Mouse (Mus musculus) retina, embryonic 14.5 days (tissue): ENCODE data around the gene Abca4.
"Not testable (repeated sequence)": the region's sequence is repeated elsewhere in the genome, so short reads cannot be mapped to it uniquely, and the experiment has no call there.

Experiments used
- DNase-seq: peaks from one replicate; pipeline ENCODE4 v3.0.0-alpha.2; 2015; ENCODE audit warnings: low spot score

Gene Abca4

GRCm38 (mm10) chr3:122058439-122059198 lies 14.4 kb downstream of the Abca4 start:
- no peak for DNase-seq

GRCm38 (mm10) chr3:122062586-122062985 lies 18.3 kb downstream of the Abca4 start:
- no peak for DNase-seq

DNA sequence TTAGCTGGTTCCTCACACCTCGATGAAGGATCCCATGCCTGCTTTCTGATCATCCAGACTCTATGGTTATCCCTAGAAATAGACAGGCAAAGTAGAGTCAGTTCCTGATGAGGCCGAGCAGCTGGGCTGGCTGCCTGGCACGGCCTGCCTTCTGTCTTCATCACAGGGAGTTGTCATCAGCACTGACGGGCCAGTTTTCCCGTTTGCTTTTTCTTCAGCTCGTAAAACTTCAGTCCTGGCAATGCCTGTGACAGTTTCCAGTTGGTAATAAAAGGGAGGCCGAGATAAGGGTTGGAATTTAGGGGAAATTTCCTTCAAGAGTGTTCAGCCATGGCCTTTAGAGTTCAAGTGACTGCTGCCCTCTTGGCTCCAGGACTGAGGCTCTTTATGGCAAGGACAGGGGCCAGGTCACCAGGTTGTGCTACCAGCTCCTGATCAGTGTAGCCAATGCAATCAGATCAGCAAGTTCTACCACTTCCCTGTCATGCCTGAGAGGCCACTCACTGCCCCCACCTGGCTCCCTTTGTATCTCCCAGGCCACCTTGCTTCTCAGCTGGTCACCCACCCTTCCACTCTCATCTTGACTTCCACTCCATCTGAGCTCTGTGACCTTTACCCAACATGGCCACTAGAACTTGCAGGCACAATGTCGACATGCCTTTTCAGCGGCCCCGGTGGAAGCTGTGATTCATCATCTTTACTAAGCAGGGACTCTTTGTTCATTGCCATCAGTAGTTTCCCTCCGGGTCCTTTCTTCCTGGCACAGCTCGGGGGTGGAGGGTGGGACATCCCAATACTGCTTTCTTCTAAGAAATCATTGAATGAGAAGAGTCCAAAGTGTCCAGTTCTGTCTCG lies 20.5 kb downstream of the Abca4 start:
- no peak for DNase-seq

GRCm38 (mm10) chr3:122071769-122072168 lies 27.5 kb downstream of the Abca4 start:
- DNase-seq, result no peak

DNA sequence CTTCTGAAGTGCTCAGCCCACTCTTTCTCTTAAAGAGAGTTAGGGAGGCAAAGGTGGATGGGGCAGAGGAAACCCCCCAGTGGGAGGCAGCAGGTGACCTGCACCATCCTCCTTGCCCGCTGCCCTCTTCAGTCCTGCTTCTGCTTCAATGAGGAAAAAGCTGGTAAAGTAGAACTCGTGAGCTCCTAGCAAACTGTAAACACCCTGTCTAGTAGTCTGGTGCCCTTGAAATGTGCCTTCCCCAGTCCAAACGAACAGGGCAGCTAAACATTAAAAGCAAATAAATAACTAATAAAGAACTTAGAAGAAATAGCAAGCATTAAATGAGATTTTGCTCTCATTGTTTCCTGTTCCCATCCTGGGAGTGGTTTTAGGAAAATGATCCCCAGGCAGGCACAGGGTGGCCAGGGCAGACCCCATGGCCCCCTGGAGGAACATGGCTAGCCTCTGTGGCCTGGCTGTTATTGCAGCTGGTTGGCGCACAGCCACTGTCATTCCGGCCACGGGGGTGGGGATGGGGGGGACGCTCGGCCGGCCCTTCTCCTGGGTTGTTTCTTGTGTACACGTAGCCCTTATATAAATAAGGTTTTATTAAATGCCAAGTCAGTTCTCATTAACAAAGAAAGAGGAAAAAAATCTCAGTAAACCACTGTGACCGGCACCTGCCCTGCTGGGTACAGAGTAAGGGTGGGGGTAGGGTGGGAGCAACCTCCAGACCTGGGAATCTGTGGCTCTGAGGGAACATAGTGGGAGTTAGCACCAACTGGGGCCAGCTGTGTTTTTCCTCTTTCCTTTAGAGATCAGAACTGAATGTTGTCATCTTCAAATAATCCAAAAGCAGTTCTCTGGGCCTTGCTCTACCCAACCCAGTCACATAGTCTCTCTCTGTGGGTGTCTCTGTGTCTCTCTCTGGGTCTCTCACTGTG lies 28.7 kb downstream of the Abca4 start:
- DNase-seq, result no peak

- no peak for DNase-seq
Measured at GRCm38 (mm10) chr3:122073595-122073994, 29.4 kb downstream of the Abca4 start.

DNA sequence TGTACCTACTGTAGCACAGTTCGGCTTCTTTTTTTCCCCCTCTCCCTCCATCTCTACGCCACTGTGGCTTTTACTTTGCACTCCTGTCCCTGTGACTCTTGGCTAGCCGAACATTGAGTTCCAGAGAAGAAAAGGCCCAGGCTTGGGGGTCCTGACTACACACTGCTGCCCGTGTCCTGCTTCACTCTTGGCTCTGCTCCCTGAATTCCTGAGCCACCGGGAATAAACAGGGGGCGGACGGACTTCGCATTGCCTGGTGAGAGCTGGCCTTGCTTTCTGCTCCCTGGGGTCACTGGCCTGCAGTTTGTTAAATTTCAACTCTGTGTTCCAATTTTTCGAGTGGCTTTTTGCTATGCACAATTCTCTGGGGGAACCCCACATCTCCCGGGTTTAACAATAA lies 30.1 kb downstream of the Abca4 start:
- no peak for DNase-seq

GRCm38 (mm10) chr3:122078141-122078540 lies 33.9 kb downstream of the Abca4 start:
- no peak for DNase-seq

DNA sequence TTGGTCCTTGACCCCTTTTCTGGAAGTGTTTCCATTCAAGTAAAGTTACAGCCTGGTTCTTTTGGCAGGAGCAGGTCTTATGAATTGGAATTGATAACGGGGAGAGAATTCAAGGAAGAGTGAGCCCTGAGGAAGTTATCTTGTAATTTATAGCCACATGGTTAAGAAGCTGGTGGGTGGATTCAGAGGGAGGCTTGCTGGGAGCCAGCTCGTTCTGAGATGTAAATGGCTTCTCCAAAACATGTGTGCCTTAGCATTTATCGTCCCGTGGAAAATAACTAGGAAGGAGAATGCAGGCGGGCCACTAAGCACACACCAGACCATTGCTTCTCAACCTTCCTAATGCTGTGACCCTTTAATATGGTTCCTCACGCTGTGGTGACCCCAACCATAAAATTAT lies 34.9 kb downstream of the Abca4 start:
- DNase-seq, result no peak

- DNase-seq, result not testable (repeated sequence)
Measured at GRCm38 (mm10) chr3:122081634-122082033, 37.4 kb downstream of the Abca4 start.

DNA sequence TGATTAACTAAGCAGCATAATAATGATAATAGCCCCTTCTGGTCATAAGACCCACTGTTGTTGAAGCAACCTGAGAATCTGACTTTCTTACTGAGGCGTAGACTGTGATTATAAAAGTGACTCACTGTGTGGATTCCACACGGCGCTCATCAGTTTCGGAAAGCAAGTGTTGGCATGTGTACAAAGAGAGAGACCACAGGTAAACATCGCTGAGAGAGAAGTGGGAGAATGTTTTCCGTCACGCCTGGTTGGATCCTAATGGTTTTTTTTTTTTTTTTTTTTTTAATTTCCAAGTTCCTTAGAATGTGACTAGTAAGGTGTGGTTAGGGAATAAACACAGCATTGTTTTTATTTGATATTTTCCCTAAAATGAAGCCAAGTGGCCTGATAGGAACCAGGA lies 38.1 kb downstream of the Abca4 start:
- no peak for DNase-seq

DNA sequence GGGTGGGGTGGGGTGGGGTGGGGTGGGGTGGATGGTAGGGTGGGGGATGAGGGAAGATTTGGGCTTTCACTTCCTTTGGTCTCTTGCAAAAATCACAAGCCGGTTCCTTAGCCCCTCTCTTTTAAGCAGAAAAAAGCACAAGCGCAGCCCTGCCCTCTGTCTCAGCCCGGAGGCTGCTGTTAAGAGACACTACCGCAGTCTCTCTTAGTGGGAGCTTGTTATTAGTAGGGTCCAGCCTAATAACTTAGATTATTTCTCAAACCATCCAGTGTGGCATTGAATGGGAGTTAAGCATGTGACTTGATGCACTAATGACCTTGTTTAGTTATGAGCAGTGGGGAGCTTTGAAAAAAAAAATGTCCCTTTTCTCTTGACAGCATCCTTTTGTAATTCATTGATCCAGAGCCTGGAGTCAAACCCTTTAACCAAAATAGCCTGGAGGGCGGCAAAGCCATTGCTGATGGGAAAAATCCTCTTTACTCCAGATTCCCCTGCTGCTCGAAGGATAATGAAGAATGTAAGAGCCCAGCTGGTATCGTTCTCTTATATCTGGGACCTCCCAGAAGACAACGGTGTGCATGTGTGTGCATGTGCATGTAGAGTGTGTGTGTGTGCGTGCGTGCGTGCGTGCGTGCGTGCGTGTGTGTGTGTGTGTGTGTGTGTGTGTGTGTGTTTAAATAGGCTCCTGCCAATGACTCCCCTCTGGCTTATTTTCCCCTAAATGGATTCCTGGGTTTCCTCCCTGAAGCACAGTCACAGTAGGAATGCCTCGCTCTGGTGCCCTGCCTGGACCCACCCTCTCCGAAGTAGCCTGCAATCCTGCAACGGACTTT lies 41.1 kb downstream of the Abca4 start:
- DNase-seq, result peak; percentile 65

- no peak for DNase-seq
Measured at GRCm38 (mm10) chr3:122088054-122088681, 43.9 kb downstream of the Abca4 start.

DNA sequence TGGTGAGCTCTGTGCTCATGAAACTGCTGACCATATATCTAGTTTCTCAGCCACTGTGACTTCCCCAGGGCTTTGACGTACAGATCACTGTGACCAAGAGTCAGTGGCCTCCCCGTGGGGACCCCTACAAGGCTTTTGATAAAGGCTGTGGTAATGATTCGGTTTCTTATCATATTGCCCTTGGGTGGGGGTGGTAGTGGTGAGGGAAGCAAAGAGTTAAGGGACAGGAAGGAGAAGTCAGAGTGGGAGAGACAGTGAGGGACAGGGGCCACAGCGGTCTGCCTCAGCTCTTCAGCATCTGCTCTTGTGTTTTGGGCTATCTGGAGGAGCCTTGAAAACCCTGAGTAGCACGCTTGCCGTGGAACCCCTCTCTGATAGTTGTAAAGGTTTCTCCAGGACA lies 46.1 kb downstream of the Abca4 start:
- DNase-seq, result no peak

GRCm38 (mm10) chr3:122099713-122100112 lies 55.5 kb downstream of the Abca4 start:
- DNase-seq, result no peak

DNA sequence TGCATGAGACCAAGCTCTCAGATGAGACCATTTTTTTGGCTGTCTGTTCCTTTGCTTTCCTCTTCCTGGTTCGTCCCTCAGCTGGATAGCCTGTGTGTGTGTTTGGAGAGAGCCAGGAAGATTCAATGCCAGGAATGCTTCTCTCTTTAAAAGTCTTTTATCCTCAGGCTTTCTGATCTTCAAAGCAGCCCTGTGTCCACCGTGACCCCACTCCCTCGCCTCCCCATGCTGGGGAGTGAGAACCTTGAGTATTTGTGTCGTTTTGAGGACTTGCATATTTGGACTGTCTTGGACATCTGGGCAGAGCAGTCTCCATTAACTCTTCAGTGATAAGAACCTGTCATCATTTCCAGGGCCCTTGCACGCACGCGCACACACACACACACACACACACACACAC lies 57.8 kb downstream of the Abca4 start:
- DNase-seq, result no peak

GRCm38 (mm10) chr3:122103864-122104808 lies 59.9 kb downstream of the Abca4 start:
- peak; percentile 92 for DNase-seq

- DNase-seq, result no peak
Measured at GRCm38 (mm10) chr3:122106920-122107319, 62.7 kb downstream of the Abca4 start.

DNA sequence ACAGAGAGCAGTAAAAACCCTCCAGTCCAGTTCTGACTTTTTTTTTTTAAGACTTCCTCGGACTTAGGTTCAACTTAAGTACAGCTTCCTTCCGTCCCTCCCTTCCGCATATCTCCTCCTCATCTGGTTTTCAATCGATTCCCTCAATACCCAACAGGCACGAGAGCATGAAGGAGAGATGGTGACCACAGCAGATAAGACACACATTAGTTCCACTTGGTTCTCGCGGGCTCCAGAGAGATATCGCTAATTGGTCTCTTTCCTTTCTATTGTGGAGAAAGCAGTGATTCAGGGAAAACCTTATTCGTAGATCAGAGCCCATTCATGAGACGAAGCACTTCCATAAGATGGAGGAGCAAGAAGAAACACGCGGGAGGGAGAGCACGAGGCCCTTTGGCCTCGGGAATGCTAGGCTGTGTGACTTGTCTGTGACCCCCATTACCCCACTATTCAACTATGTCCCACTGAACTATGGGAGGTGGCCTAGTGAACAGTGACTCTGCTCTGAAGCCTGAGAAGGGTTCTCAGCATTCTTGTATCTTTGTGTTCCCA lies 63.5 kb downstream of the Abca4 start:
- no peak for DNase-seq
